Mouse (Mus musculus) embryonic facial prominence, embryonic 12.5 days (tissue): ENCODE data around the gene Sec62. TPM values are rescaled to one million over a fixed set of nuclear protein-coding genes. Genes with fewer than 3 reads are reported as not detected.
A peak's percentile ranks its signal among the peaks of the same experiment; 100 is the strongest.

Experiments
- ATAC-seq: fragments of 200-750 bp; cut with Nextera tagmentation; 2 replicates; pipeline ENCODE4 v1.8.0; 2017; ENCODE audit not compliant: insufficient number of reproducible peaks, insufficient read depth, low FRiP score, low TSS enrichment
- H3K27ac ChIP-seq: fragments of 300-500 bp; sonication (generic); 2 replicates; pipeline ENCODE4 v1.5.1; 2016; ENCODE audit warnings: mild to moderate bottlenecking
- H3K27me3 ChIP-seq: fragments of 300-500 bp; sonication (generic); 2 replicates; pipeline ENCODE4 v1.6.1; 2016; ENCODE audit warnings: mild to moderate bottlenecking, moderate library complexity
- H3K36me3 ChIP-seq: fragments of 300-500 bp; sonication (generic); 2 replicates; pipeline ENCODE4 v1.6.1; 2016; ENCODE audit warnings: mild to moderate bottlenecking
- H3K4me1 ChIP-seq: fragments of 300-500 bp; sonication (generic); 2 replicates; pipeline ENCODE4 v1.6.1; 2016
- H3K4me2 ChIP-seq: fragments of 300-500 bp; sonication (generic); replicated peaks from 2 replicates; pipeline ENCODE4 v1.6.1; 2016; ENCODE audit warnings: mild to moderate bottlenecking, moderate library complexity
- H3K4me3 ChIP-seq: fragments of 300-500 bp; sonication (generic); 2 replicates; pipeline ENCODE4 v1.5.1; 2016; ENCODE audit warnings: mild to moderate bottlenecking
- H3K9ac ChIP-seq: fragments of 300-500 bp; sonication (generic); 2 replicates; pipeline ENCODE4 v1.6.1; 2016; ENCODE audit warnings: mild to moderate bottlenecking, moderate library complexity
- H3K9me3 ChIP-seq: fragments of 300-500 bp; sonication (generic); 2 replicates; pipeline ENCODE4 v1.6.1; 2016; ENCODE audit warnings: mild to moderate bottlenecking, moderate library complexity
- WGBS: fragments of 180-500 bp; shearing (Covaris S2); methylation state at CpG from one replicate; pipeline ENCODE4 v1.1.7; 2016; 5-methylcytosine and 5-hydroxymethylcytosine counted together
- polyA plus RNA-seq: library from polyadenylated mRNA; unstranded; fragments of >200 nt; fragmentation: Nextera tagmentation; extraction: Ambion mirVana; gene quantifications from 2 replicates; pipeline ENCODE4 v1.2.1, GENCODE M21; 2016

Sec62 gene
- polyA plus RNA-seq, 1 experiment from 2014 or later, result 85.0 TPM

GRCm38 (mm10) chr3:30774677-30775076 is 18.0 kb upstream of the Sec62 start:
- Histone ChIP-seq H3K4me2 (no peak overlapping the region), H3K9ac (no peak overlapping the region), H3K36me3 (no peaks in the 10 kb centered on the region), H3K27ac (no peak overlapping the region), H3K9me3 (no peaks in the 10 kb centered on the region), H3K27me3 (no peaks in the 10 kb centered on the region), H3K4me1 (no peaks in the 10 kb centered on the region), H3K4me3 (no peak overlapping the region)
- 89% methylated on average over 5 of the region's 5 CpGs for WGBS
- ATAC-seq, result no peak

DNA sequence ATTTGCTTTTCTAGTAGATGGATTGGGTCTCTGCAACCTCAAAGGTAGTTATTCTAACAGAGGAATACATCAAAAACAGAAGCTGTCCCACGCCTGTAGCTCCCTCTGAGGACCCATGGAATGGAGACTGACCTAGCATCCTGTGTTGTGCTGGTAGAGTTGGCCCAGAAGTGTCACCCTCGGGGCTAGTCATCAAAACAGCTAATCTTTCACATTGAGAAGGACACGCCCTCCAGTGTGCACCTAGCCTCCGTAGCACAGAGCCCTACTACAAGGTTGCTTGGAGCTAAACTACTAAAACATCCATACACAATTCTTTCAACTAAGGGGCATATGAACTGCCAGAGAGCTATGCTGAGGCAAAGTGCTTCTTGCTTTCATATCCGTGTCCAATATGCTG is 14.7 kb upstream of the Sec62 start:
- H3K27me3 ChIP-seq, result no peaks in the 10 kb centered on the region
- no peak overlapping the region for H3K27ac ChIP-seq
- WGBS, result 72% methylated on average over 5 of the region's 5 CpGs
- H3K4me2 ChIP-seq, result no peak overlapping the region
- no peak for ATAC-seq
- no peaks in the 10 kb centered on the region for H3K36me3 ChIP-seq
- no peak overlapping the region for H3K9ac ChIP-seq
- H3K4me3 ChIP-seq, result no peak overlapping the region
- H3K4me1 ChIP-seq, result no peaks in the 10 kb centered on the region
- no peaks in the 10 kb centered on the region for H3K9me3 ChIP-seq

- Histone ChIP-seq H3K36me3 (no peaks in the 10 kb centered on the region), H3K4me3 (no peak overlapping the region), H3K4me1 (no peaks in the 10 kb centered on the region), H3K9ac (no peak overlapping the region), H3K27me3 (no peaks in the 10 kb centered on the region), H3K27ac (no peak overlapping the region), H3K9me3 (no peaks in the 10 kb centered on the region), H3K4me2 (no peak overlapping the region)
- WGBS, result 26% methylated on average over 5 of the region's 5 CpGs
- ATAC-seq, result no peak
Observed at GRCm38 (mm10) chr3:30788531-30788930, 4.1 kb upstream of the Sec62 start.

DNA sequence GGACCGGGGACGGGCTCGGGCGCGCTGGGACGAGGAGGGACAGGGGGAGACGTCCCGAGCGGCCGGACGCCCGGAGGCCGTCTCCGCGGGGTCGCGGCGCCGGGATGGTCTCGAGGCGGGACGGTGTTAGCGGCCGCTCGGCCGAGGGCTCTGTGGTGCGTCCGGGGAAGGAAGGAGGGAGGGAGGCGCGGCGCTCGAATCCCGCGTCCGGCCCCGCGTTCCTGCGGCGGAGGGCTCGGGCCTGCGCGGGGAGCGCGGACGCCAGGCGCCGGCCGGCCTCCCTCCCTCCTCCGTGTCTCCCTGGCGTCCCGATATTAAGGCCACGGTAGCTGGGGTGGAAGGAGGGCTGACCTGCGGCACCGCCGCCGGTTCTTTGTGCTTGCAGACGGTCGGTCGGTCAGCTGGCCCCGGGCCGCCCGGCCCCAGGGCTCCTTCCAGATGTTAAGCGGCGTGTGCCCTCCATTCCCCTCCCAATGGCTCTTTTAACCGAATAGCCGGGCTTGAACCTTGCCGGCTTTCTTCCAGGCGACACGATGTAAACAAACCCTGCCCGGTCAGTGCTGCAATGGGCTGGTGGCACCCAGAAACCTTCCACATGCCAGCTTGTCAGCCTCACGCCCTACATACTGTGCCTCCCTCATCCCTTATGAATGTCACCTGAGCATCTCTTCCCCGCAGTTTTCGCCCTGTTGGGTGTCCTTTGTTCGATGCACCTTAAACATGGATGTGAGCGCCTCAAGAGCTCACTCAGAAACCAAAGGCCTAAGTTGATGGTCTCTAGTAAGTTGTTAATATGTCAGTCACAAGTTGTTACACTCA is 937 bp downstream of the Sec62 start:
- H3K4me1 ChIP-seq, result 0 out of 2 replicates have a peak, but pooled peaks cover 3% of the 10 kb centered on the region
- ATAC-seq, result peak; percentile 80
- H3K4me3 ChIP-seq, result peak overlapping the region; percentile 97
- H3K9ac ChIP-seq, result peak overlapping the region; percentile 98
- H3K4me2 ChIP-seq, result peak overlapping the region; percentile 66
- H3K27ac ChIP-seq, result peak overlapping the region; percentile 96
- no peaks in the 10 kb centered on the region for H3K27me3 ChIP-seq
- H3K36me3 ChIP-seq, result no peaks in the 10 kb centered on the region
- under 1% methylated on average over 65 of the region's 75 CpGs for WGBS
- no peaks in the 10 kb centered on the region for H3K9me3 ChIP-seq

DNA sequence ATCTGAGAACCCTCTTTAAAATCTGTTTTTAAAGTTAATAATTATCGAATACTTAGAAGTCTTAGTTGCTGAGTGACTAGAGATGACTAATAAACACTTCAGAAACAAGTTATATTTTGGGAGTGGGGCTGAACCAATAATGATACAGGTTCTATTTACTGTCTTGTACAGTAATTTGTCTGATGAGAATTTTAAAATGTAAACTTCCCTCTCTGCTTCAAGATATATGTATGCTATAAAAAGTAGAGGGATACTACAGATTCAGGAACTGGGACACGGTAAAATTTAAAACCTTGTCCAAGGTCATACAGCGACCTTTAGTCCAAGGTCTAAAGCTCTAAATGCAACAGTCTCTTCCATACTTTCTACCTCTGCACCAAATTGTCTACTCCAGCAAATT is 9.5 kb downstream of the Sec62 start:
- Histone ChIP-seq H3K9ac (no peak overlapping the region), H3K36me3 (peaks cover 33% of the 10 kb centered on the region), H3K9me3 (no peaks in the 10 kb centered on the region), H3K27ac (no peak overlapping the region), H3K4me1 (no peaks in the 10 kb centered on the region), H3K27me3 (no peaks in the 10 kb centered on the region), H3K4me2 (no peak overlapping the region), H3K4me3 (no peak overlapping the region)
- WGBS, result 98% methylated on average over 3 of the region's 3 CpGs
- no peak for ATAC-seq

DNA sequence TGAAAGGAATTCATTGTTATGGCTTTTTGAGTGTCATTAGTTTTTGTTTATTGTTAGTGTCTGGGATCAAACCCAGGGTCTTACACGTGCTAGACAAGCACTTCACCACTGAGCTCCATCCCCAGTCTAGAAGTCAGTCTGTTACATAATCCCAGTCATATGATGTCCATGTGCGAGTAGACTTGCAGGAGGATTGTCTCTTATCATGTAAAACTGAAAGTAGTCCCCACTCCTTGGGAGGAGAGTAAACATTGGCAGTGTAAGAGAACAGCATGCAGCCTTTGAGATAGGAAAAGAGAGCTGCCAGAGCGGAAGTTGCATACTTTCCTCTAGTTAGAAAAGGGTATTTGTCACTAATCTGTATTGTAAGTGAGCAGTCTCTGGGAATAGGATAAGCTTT is 20.2 kb downstream of the Sec62 start:
- WGBS, result 83% methylated on average over 3 of the region's 3 CpGs

GRCm38 (mm10) chr3:30818630-30819125 is 26.0 kb downstream of the Sec62 start:
- no peak overlapping the region for H3K27ac ChIP-seq
- no peak overlapping the region for H3K4me2 ChIP-seq
- H3K9ac ChIP-seq, result no peak overlapping the region
- no peak for ATAC-seq
- no peaks in the 10 kb centered on the region for H3K9me3 ChIP-seq
- H3K4me1 ChIP-seq, result no peaks in the 10 kb centered on the region
- H3K27me3 ChIP-seq, result no peaks in the 10 kb centered on the region
- WGBS, result 93% methylated on average over 16 of the region's 16 CpGs
- H3K36me3 ChIP-seq, result peaks cover 57% of the 10 kb centered on the region
- H3K4me3 ChIP-seq, result no peak overlapping the region

More for the DNA sequence above, 20.2 kb downstream of the Sec62 start:
- no peak overlapping the region for H3K27ac ChIP-seq
- ATAC-seq, result no peak
- no peak overlapping the region for H3K9ac ChIP-seq
- no peaks in the 10 kb centered on the region for H3K9me3 ChIP-seq
- H3K36me3 ChIP-seq, result peaks cover 48% of the 10 kb centered on the region
- H3K4me2 ChIP-seq, result no peak overlapping the region
- no peaks in the 10 kb centered on the region for H3K4me1 ChIP-seq
- no peak overlapping the region for H3K4me3 ChIP-seq
- no peaks in the 10 kb centered on the region for H3K27me3 ChIP-seq

DNA sequence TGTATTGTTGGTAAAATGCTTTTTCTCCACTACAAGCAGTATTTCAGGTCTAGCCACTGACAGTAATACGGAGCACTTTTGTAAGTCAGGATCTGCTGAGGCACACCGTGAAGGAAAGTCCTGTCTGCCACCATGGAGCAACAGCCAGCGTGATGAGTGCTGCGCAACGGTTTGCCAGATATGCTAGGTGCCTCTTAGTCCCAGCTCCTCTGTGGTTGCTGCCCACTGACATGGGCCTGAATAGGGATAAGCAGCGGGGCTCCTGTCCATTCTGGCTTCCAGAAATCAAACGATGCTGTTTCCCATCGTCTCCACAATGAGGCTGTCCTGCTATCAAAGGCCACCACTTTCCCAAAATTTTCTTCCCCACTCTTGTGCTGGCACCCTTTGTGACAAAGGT is 29.5 kb downstream of the Sec62 start:
- Histone ChIP-seq H3K4me1 (no peaks in the 10 kb centered on the region), H3K27ac (no peak overlapping the region), H3K9me3 (no peaks in the 10 kb centered on the region), H3K36me3 (peaks cover 42% of the 10 kb centered on the region), H3K27me3 (no peaks in the 10 kb centered on the region), H3K4me3 (no peak overlapping the region), H3K9ac (no peak overlapping the region), H3K4me2 (no peak overlapping the region)
- WGBS, result 91% methylated on average over 8 of the region's 8 CpGs
- ATAC-seq, result no peak

GRCm38 (mm10) chr3:30826069-30826468 is 33.4 kb downstream of the Sec62 start:
- H3K27ac ChIP-seq, result no peak overlapping the region
- no peak for ATAC-seq
- no peaks in the 10 kb centered on the region for H3K4me1 ChIP-seq
- H3K36me3 ChIP-seq, result peaks cover 14% of the 10 kb centered on the region; the same call in 1 of the 2 replicates
- H3K9ac ChIP-seq, result no peak overlapping the region
- no peaks in the 10 kb centered on the region for H3K27me3 ChIP-seq
- no peaks in the 10 kb centered on the region for H3K9me3 ChIP-seq
- H3K4me3 ChIP-seq, result no peak overlapping the region
- no peak overlapping the region for H3K4me2 ChIP-seq
- 96% methylated on average over 5 of the region's 5 CpGs for WGBS

GRCm38 (mm10) chr3:30831848-30832606 is 39.4 kb downstream of the Sec62 start:
- 77% methylated on average over 15 of the region's 15 CpGs for WGBS
- no peak overlapping the region for H3K4me3 ChIP-seq

DNA sequence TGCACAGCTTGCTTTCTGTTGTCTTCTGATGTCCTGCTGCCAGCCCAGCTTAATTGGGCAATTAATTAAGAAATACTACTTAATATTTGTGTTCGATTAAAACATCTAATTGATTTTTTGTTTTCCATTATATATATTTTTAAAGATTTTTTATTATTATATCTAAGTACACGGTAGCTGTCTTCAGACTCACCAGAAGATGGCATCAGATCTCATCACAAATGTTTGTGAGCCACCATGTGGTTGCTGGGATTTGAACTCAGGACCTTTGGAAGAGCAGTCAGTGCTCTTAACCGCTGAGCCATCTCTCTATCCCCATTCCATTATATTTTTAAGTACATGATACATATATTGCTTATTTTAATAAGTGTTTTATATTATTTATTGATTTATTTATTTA is 40.6 kb downstream of the Sec62 start:
- Histone ChIP-seq H3K36me3 (no peaks in the 10 kb centered on the region), H3K27me3 (no peaks in the 10 kb centered on the region), H3K9ac (no peak overlapping the region), H3K9me3 (no peaks in the 10 kb centered on the region), H3K4me2 (no peak overlapping the region), H3K27ac (no peak overlapping the region), H3K4me1 (no peaks in the 10 kb centered on the region), H3K4me3 (no peak overlapping the region)
- 87% methylated on average over 3 of the region's 3 CpGs for WGBS
- ATAC-seq, result no peak

More at GRCm38 (mm10) chr3:30831848-30832606, 39.4 kb downstream of the Sec62 start:
- no peaks in the 10 kb centered on the region for H3K4me1 ChIP-seq
- H3K9ac ChIP-seq, result no peak overlapping the region
- no peak overlapping the region for H3K4me2 ChIP-seq
- no peaks in the 10 kb centered on the region for H3K9me3 ChIP-seq
- H3K36me3 ChIP-seq, result no peaks in the 10 kb centered on the region
- no peaks in the 10 kb centered on the region for H3K27me3 ChIP-seq
- no peak overlapping the region for H3K27ac ChIP-seq
- ATAC-seq, result no peak

DNA sequence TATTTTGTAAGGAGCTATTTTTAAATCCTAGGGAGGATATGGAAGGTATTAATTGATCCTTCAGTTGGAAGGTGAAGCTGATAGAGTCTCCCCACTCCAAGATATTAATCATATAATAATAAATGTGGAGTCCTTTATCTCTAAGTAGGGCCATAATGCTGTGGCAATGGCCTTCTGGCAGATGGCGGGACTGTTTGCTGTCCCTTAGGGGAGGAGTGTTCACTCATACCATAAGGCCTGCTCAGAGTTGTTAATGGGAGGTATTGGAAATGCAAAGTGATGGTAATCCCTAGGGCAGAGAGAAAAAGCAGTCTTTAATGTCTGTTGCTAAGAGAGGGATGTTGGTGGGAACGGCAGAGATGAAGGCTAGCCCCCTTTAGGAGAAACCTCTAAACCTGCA is 53.1 kb downstream of the Sec62 start:
- H3K4me3 ChIP-seq, result no peak overlapping the region
- no peak overlapping the region for H3K9ac ChIP-seq
- no peaks in the 10 kb centered on the region for H3K36me3 ChIP-seq
- no peak for ATAC-seq
- no peaks in the 10 kb centered on the region for H3K4me1 ChIP-seq
- H3K27me3 ChIP-seq, result no peaks in the 10 kb centered on the region
- no peak overlapping the region for H3K4me2 ChIP-seq
- WGBS, result 77% methylated on average over 2 of the region's 2 CpGs
- H3K27ac ChIP-seq, result no peak overlapping the region
- no peaks in the 10 kb centered on the region for H3K9me3 ChIP-seq
